Mouse (Mus musculus) heart, embryonic 14.5 days (tissue): ENCODE results near the gene Npm3. TPM values are rescaled to one million over a fixed set of nuclear protein-coding genes. Genes with fewer than 3 reads are reported as not detected.

ENCODE experiments used
- polyA plus RNA-seq: library from polyadenylated mRNA; unstranded; fragments of >200 nt; fragmentation: Nextera tagmentation; extraction: Ambion mirVana; gene quantifications from 2 replicates; pipeline ENCODE4 v1.2.1, GENCODE M21; 2014

The Npm3 gene
- polyA plus RNA-seq, 1 experiment from 2014 or later = 10.2 TPM

Other genes starting within 250 kb of the Npm3 start
- gene Poll, start 189.1 kb downstream of the Npm3 start, polyA plus RNA-seq = 13.0 and 13.9 TPM in 2 replicates
- 31.8 and 38.2 TPM in 2 replicates for gene Gm17018, start 189.0 kb downstream of the Npm3 start, polyA plus RNA-seq
- gene Fbxw4, start 89.3 kb downstream of the Npm3 start, polyA plus RNA-seq = 4.1 and 6.3 TPM in 2 replicates
- 0.46 TPM in 1 of 2 replicates, not detected in the other for gene Fgf8, start 6.7 kb downstream of the Npm3 start, polyA plus RNA-seq
- 47.0 and 47.1 TPM in 2 replicates for gene Mgea5, start 34.2 kb upstream of the Npm3 start, polyA plus RNA-seq
- gene Kcnip2, start 66.5 kb upstream of the Npm3 start, polyA plus RNA-seq = 3.1 and 3.6 TPM in 2 replicates
- gene Armh3, start 248.9 kb upstream of the Npm3 start, polyA plus RNA-seq = 13.9 and 14.1 TPM in 2 replicates